Mouse (Mus musculus): ENCODE data around the gene Cct7. TPM values are rescaled to one million over a fixed set of nuclear protein-coding genes. Genes with fewer than 3 reads are reported as not detected.
A peak's percentile ranks its signal among the peaks of the same experiment; 100 is the strongest.

Cct7 gene
- polyA plus RNA-seq, 1 experiment: 496 TPM

- TF ChIP-seq CTCF (IDR thresholded peaks at IDR 0.05; ENCODE audit: control insufficient read depth, insufficient read depth, insufficient replicate concordance, low read depth, low read length) (no peak), POLR2A (IDR thresholded peaks at IDR 0.05; ENCODE audit: control insufficient read depth, low read depth, low read length) (no peak)
- Histone ChIP-seq H3K4me3 (ENCODE audit: control insufficient read depth, low read depth, low read length) (peak overlapping the region; percentile 89), H3K36me3 (ENCODE audit: control insufficient read depth, insufficient read depth, low read length) (no peaks in the 10 kb centered on the region; the same call in 1 of the 2 replicates), H3K27ac (ENCODE audit: control insufficient read depth, insufficient read depth, low read depth, low read length) (peak overlapping the region; percentile 85), H3K27me3 (ENCODE audit: control insufficient read depth, insufficient read depth, low read length) (no peaks in the 10 kb centered on the region), H3K4me1 (ENCODE audit: control insufficient read depth, insufficient read depth, low read length) (peaks cover 6% of the 10 kb centered on the region)
These were observed 1.5 kb downstream of the Cct7 start for GRCm38 (mm10) chr6:85452816-85453215.

- Histone ChIP-seq H3K27ac (ENCODE audit: control insufficient read depth, insufficient read depth, low read depth, low read length) (no peak overlapping the region), H3K4me1 (ENCODE audit: control insufficient read depth, insufficient read depth, low read length) (no peaks in the 10 kb centered on the region), H3K4me3 (ENCODE audit: control insufficient read depth, low read depth, low read length) (no peak overlapping the region), H3K27me3 (ENCODE audit: control insufficient read depth, insufficient read depth, low read length) (no peaks in the 10 kb centered on the region), H3K36me3 (ENCODE audit: control insufficient read depth, insufficient read depth, low read length) (peaks cover 1% of the 10 kb centered on the region)
- TF ChIP-seq CTCF (IDR thresholded peaks at IDR 0.05; ENCODE audit: control insufficient read depth, insufficient read depth, insufficient replicate concordance, low read depth, low read length) (no peak), POLR2A (IDR thresholded peaks at IDR 0.05; ENCODE audit: control insufficient read depth, low read depth, low read length) (no peak)
These were observed 8.3 kb downstream of the Cct7 start for GRCm38 (mm10) chr6:85459621-85460020.

- TF ChIP-seq POLR2A (IDR thresholded peaks at IDR 0.05; ENCODE audit: control insufficient read depth, low read depth, low read length): no peak
- TF ChIP-seq CTCF (IDR thresholded peaks at IDR 0.05; ENCODE audit: control insufficient read depth, insufficient read depth, insufficient replicate concordance, low read depth, low read length): no peak
- Histone ChIP-seq H3K27me3 (ENCODE audit: control insufficient read depth, insufficient read depth, low read length) (no peaks in the 10 kb centered on the region), H3K4me3 (ENCODE audit: control insufficient read depth, low read depth, low read length) (no peak overlapping the region)
These were observed 14.1 kb downstream of the Cct7 start for GRCm38 (mm10) chr6:85465381-85465780.

GRCm38 (mm10) chr6:85469660-85470430 is 18.5 kb downstream of the Cct7 start:
- TF ChIP-seq POLR2A (IDR thresholded peaks at IDR 0.05; ENCODE audit: control insufficient read depth, low read depth, low read length): no peak
- TF ChIP-seq CTCF (IDR thresholded peaks at IDR 0.05; ENCODE audit: control insufficient read depth, insufficient read depth, insufficient replicate concordance, low read depth, low read length): no peak
- no peak overlapping the region for H3K27ac ChIP-seq (ENCODE audit: control insufficient read depth, insufficient read depth, low read depth, low read length)
- H3K27me3 ChIP-seq (ENCODE audit: control insufficient read depth, insufficient read depth, low read length): no peaks in the 10 kb centered on the region
- peaks cover 1% of the 10 kb centered on the region for H3K36me3 ChIP-seq (ENCODE audit: control insufficient read depth, insufficient read depth, low read length)
- H3K4me3 ChIP-seq (ENCODE audit: control insufficient read depth, low read depth, low read length): no peak overlapping the region
- H3K4me1 ChIP-seq (ENCODE audit: control insufficient read depth, insufficient read depth, low read length): no peaks in the 10 kb centered on the region

More at GRCm38 (mm10) chr6:85465381-85465780, 14.1 kb downstream of the Cct7 start:
- Histone ChIP-seq H3K27ac (ENCODE audit: control insufficient read depth, insufficient read depth, low read depth, low read length) (no peak overlapping the region), H3K36me3 (ENCODE audit: control insufficient read depth, insufficient read depth, low read length) (peaks cover 2% of the 10 kb centered on the region), H3K4me1 (ENCODE audit: control insufficient read depth, insufficient read depth, low read length) (no peaks in the 10 kb centered on the region)

GRCm38 (mm10) chr6:85471962-85472361 is 20.6 kb downstream of the Cct7 start:
- TF ChIP-seq POLR2A (IDR thresholded peaks at IDR 0.05; ENCODE audit: control insufficient read depth, low read depth, low read length) (no peak), CTCF (IDR thresholded peaks at IDR 0.05; ENCODE audit: control insufficient read depth, insufficient read depth, insufficient replicate concordance, low read depth, low read length) (no peak)

GRCm38 (mm10) chr6:85472542-85472941 is 21.2 kb downstream of the Cct7 start:
- TF ChIP-seq CTCF (IDR thresholded peaks at IDR 0.05; ENCODE audit: control insufficient read depth, insufficient read depth, insufficient replicate concordance, low read depth, low read length): no peak
- TF ChIP-seq POLR2A (IDR thresholded peaks at IDR 0.05; ENCODE audit: control insufficient read depth, low read depth, low read length): no peak
- Histone ChIP-seq H3K4me1 (ENCODE audit: control insufficient read depth, insufficient read depth, low read length) (no peaks in the 10 kb centered on the region), H3K27ac (ENCODE audit: control insufficient read depth, insufficient read depth, low read depth, low read length) (no peak overlapping the region), H3K27me3 (ENCODE audit: control insufficient read depth, insufficient read depth, low read length) (no peaks in the 10 kb centered on the region), H3K36me3 (ENCODE audit: control insufficient read depth, insufficient read depth, low read length) (no peaks in the 10 kb centered on the region; the same call in 1 of the 2 replicates), H3K4me3 (ENCODE audit: control insufficient read depth, low read depth, low read length) (no peak overlapping the region)

More at GRCm38 (mm10) chr6:85471962-85472361, 20.6 kb downstream of the Cct7 start:
- Histone ChIP-seq H3K4me1 (ENCODE audit: control insufficient read depth, insufficient read depth, low read length) (no peaks in the 10 kb centered on the region), H3K27me3 (ENCODE audit: control insufficient read depth, insufficient read depth, low read length) (no peaks in the 10 kb centered on the region), H3K36me3 (ENCODE audit: control insufficient read depth, insufficient read depth, low read length) (no peaks in the 10 kb centered on the region; the same call in 1 of the 2 replicates), H3K27ac (ENCODE audit: control insufficient read depth, insufficient read depth, low read depth, low read length) (no peak overlapping the region), H3K4me3 (ENCODE audit: control insufficient read depth, low read depth, low read length) (no peak overlapping the region)

- Histone ChIP-seq H3K27me3 (ENCODE audit: control insufficient read depth, insufficient read depth, low read length) (no peaks in the 10 kb centered on the region), H3K36me3 (ENCODE audit: control insufficient read depth, insufficient read depth, low read length) (no peaks in the 10 kb centered on the region), H3K4me3 (ENCODE audit: control insufficient read depth, low read depth, low read length) (no peak overlapping the region), H3K4me1 (ENCODE audit: control insufficient read depth, insufficient read depth, low read length) (no peaks in the 10 kb centered on the region), H3K27ac (ENCODE audit: control insufficient read depth, insufficient read depth, low read depth, low read length) (no peak overlapping the region)
- TF ChIP-seq POLR2A (IDR thresholded peaks at IDR 0.05; ENCODE audit: control insufficient read depth, low read depth, low read length): no peak
- no peak for TF ChIP-seq CTCF (IDR thresholded peaks at IDR 0.05; ENCODE audit: control insufficient read depth, insufficient read depth, insufficient replicate concordance, low read depth, low read length)
These were observed 24.3 kb downstream of the Cct7 start for GRCm38 (mm10) chr6:85475581-85475980.
